Mouse (Mus musculus) forebrain, embryonic 16.5 days (tissue): ENCODE results near the gene Dlx6. TPM values are rescaled to one million over a fixed set of nuclear protein-coding genes. Genes with fewer than 3 reads are reported as not detected.
A peak's percentile ranks its signal among the peaks of the same experiment; 100 is the strongest.

Experiments used
- ATAC-seq: fragments of 200-750 bp; cut with Nextera tagmentation; 2 replicates; pipeline ENCODE4 v1.8.0; 2017; ENCODE audit warnings: mild to moderate bottlenecking, moderate library complexity
- H3K27ac ChIP-seq: fragments of 300-500 bp; sonication (generic); 2 replicates; pipeline ENCODE4 v1.5.1; 2014; ENCODE audit warnings: low read length, control low read depth
- H3K27me3 ChIP-seq: fragments of 300-500 bp; sonication (generic); replicated peaks from 2 replicates; pipeline ENCODE4 v1.6.1; 2014; ENCODE audit warnings: low read length; ENCODE audit not compliant: control insufficient read depth, insufficient read depth
- H3K36me3 ChIP-seq: fragments of 300-500 bp; sonication (generic); 2 replicates; pipeline ENCODE4 v1.6.1; 2014; ENCODE audit not compliant: control insufficient read depth, insufficient read depth
- H3K4me1 ChIP-seq: fragments of 300-500 bp; sonication (generic); replicated peaks from 2 replicates; pipeline ENCODE4 v1.6.1; 2014; ENCODE audit warnings: low read length; ENCODE audit not compliant: control insufficient read depth, insufficient read depth
- H3K4me2 ChIP-seq: fragments of 300-500 bp; sonication (generic); 2 replicates; pipeline ENCODE4 v1.6.1; 2014; ENCODE audit warnings: mild to moderate bottlenecking, low read length, control low read depth
- H3K4me3 ChIP-seq: fragments of 300-500 bp; sonication (generic); replicated peaks from 2 replicates; pipeline ENCODE4 v1.5.1; 2014; ENCODE audit warnings: mild to moderate bottlenecking, low read length, control low read depth
- H3K9ac ChIP-seq: fragments of 300-500 bp; sonication (generic); replicated peaks from 2 replicates; pipeline ENCODE4 v1.6.1; 2014; ENCODE audit warnings: low read depth, low read length, control low read depth
- H3K9me3 ChIP-seq: fragments of 300-500 bp; sonication (generic); 2 replicates; pipeline ENCODE4 v1.6.1; 2016; ENCODE audit warnings: low read length; ENCODE audit not compliant: control insufficient read depth
- WGBS: fragments of 180-500 bp; shearing (Covaris S2); extraction: QIAGEN DNeasy Blood & Tissue Kit; methylation state at CpG from one replicate; pipeline ENCODE4 v1.1.7; 2014; 5-methylcytosine and 5-hydroxymethylcytosine counted together
- polyA plus RNA-seq: library from polyadenylated mRNA; unstranded; fragments of >200 nt; fragmentation: Nextera tagmentation; extraction: Ambion mirVana; gene quantifications from 2 replicates; pipeline ENCODE4 v1.2.1, GENCODE M21; 2015

Gene Dlx6
- polyA plus RNA-seq, 1 experiment from 2014 or later: 12.6 TPM

- Histone ChIP-seq H3K4me2 (peak overlapping the region; percentile 52), H3K27ac (peak overlapping the region; percentile 94), H3K36me3 (no peaks in the 10 kb centered on the region), H3K4me3 (peak overlapping the region; percentile 52), H3K27me3 (peaks cover 22% of the 10 kb centered on the region), H3K4me1 (peaks cover 24% of the 10 kb centered on the region), H3K9ac (peak overlapping the region; percentile 74), H3K9me3 (no peaks in the 10 kb centered on the region)
- 2% methylated on average over 21 of the region's 21 CpGs for WGBS
- peak; percentile 3; the same call in 1 of the 2 replicates for ATAC-seq
Measured at GRCm38 (mm10) chr6:6863955-6864354, 821 bp downstream of the Dlx6 start.

- 3% methylated on average over 36 of the region's 36 CpGs for WGBS
- ATAC-seq: no peak
- Histone ChIP-seq H3K9me3 (no peaks in the 10 kb centered on the region), H3K4me1 (peaks cover 24% of the 10 kb centered on the region), H3K4me2 (peak overlapping the region; percentile 52), H3K9ac (peak overlapping the region; percentile 74), H3K36me3 (no peaks in the 10 kb centered on the region), H3K4me3 (peak overlapping the region; percentile 52), H3K27ac (peak overlapping the region; percentile 94), H3K27me3 (peaks cover 22% of the 10 kb centered on the region)
Measured at GRCm38 (mm10) chr6:6864441-6865440, 1.6 kb downstream of the Dlx6 start.

GRCm38 (mm10) chr6:6867031-6867430 lies 3.9 kb downstream of the Dlx6 start:
- Histone ChIP-seq H3K9me3 (no peaks in the 10 kb centered on the region), H3K4me1 (peaks cover 14% of the 10 kb centered on the region), H3K36me3 (no peaks in the 10 kb centered on the region), H3K9ac (peak overlapping the region; percentile 56), H3K27me3 (peaks cover 37% of the 10 kb centered on the region), H3K4me2 (peak overlapping the region; percentile 47), H3K27ac (peak overlapping the region; percentile 87), H3K4me3 (peak overlapping the region; percentile 50)
- WGBS: under 1% methylated on average over 9 of the region's 9 CpGs
- ATAC-seq: no peak

- Histone ChIP-seq H3K36me3 (no peaks in the 10 kb centered on the region), H3K4me2 (peak overlapping the region; percentile 10), H3K27me3 (peaks cover 36% of the 10 kb centered on the region), H3K4me3 (peak overlapping the region; percentile 41), H3K4me1 (no peaks in the 10 kb centered on the region), H3K27ac (peak overlapping the region; percentile 89), H3K9ac (peak overlapping the region; percentile 40), H3K9me3 (no peaks in the 10 kb centered on the region)
- WGBS: 4% methylated on average over 13 of the region's 13 CpGs
- ATAC-seq: peak; percentile 33
Measured at GRCm38 (mm10) chr6:6869041-6869685, 6.0 kb downstream of the Dlx6 start.

- Histone ChIP-seq H3K4me2 (peak overlapping the region; percentile 41), H3K4me1 (peaks cover 2% of the 10 kb centered on the region), H3K9me3 (no peaks in the 10 kb centered on the region), H3K36me3 (no peaks in the 10 kb centered on the region), H3K27me3 (peaks cover 38% of the 10 kb centered on the region), H3K4me3 (peak overlapping the region; percentile 42), H3K9ac (peak overlapping the region; percentile 46), H3K27ac (peak overlapping the region; percentile 94)
- WGBS: 0% methylated on average over 9 of the region's 11 CpGs
- ATAC-seq: peak; percentile 39
Measured at GRCm38 (mm10) chr6:6869961-6870800, 7.0 kb downstream of the Dlx6 start.

GRCm38 (mm10) chr6:6870876-6871420 lies 7.8 kb downstream of the Dlx6 start:
- under 1% methylated on average over 7 of the region's 7 CpGs for WGBS
- Histone ChIP-seq H3K4me2 (peak overlapping the region; percentile 45), H3K27ac (peak overlapping the region; percentile 94), H3K4me1 (peaks cover 6% of the 10 kb centered on the region), H3K36me3 (no peaks in the 10 kb centered on the region), H3K4me3 (peak overlapping the region; percentile 42), H3K9me3 (no peaks in the 10 kb centered on the region), H3K27me3 (peaks cover 43% of the 10 kb centered on the region), H3K9ac (peak overlapping the region; percentile 56)
- no peak for ATAC-seq

GRCm38 (mm10) chr6:6871692-6872091 lies 8.6 kb downstream of the Dlx6 start:
- peak; percentile 3 for ATAC-seq
- 3% methylated on average over 5 of the region's 5 CpGs for WGBS
- Histone ChIP-seq H3K9ac (0 out of 2 replicates have a peak overlapping the region, but pooled peaks have one; percentile 14), H3K27me3 (peaks cover 42% of the 10 kb centered on the region), H3K27ac (peak overlapping the region; percentile 94), H3K36me3 (no peaks in the 10 kb centered on the region), H3K4me1 (peaks cover 10% of the 10 kb centered on the region), H3K4me3 (no peak overlapping the region; the same call in 1 of the 2 replicates), H3K4me2 (peak overlapping the region; percentile 48; the same call in 1 of the 2 replicates), H3K9me3 (no peaks in the 10 kb centered on the region)

GRCm38 (mm10) chr6:6872873-6873272 lies 9.7 kb downstream of the Dlx6 start:
- H3K27me3 ChIP-seq: peaks cover 43% of the 10 kb centered on the region
- H3K27ac ChIP-seq: peak overlapping the region; percentile 94
- WGBS: 1% methylated on average over 5 of the region's 5 CpGs
- H3K4me1 ChIP-seq: peaks cover 10% of the 10 kb centered on the region
- H3K4me2 ChIP-seq: peak overlapping the region; percentile 48
- no peaks in the 10 kb centered on the region for H3K36me3 ChIP-seq
- peak overlapping the region; percentile 42 for H3K9ac ChIP-seq
- no peak for ATAC-seq
- H3K4me3 ChIP-seq: peak overlapping the region; percentile 20
- H3K9me3 ChIP-seq: no peaks in the 10 kb centered on the region
